Mouse (Mus musculus) urinary bladder, postnatal 0 days (tissue): Measurements from ENCODE around the gene Tdpoz5. TPM values are rescaled to one million over a fixed set of nuclear protein-coding genes. Genes with fewer than 3 reads are reported as not detected.

Source experiments
- polyA plus RNA-seq: library from polyadenylated mRNA; unstranded; fragments of >200 nt; fragmentation: Nextera tagmentation; extraction: Ambion mirVana; gene quantifications from 2 replicates; pipeline ENCODE4 v1.2.1, GENCODE M21; 2015

Gene Tdpoz5
- not detected in 2 replicates for polyA plus RNA-seq

DNA sequence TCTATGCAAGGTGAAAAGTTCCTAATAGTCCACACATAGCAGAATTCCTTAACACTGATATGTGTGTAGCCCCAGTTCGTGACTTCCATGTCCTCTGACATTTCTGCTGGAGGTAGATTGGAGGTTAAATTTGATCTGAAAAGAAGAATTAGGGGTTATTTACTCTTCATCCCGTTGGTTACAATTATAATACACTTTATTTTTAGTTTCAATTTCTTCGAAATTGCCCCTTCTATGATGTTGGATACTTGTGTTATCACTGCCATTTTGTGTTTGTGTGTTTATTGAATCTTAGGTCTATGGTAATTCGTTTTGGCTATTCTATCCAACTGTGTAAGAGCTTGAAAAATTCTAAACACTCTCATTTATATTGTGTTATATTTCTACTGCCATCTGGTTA, at the start of gene Tdpoz5:
Tdpoz5 (minus strand) TSS at position 101 of the 400 bp plus-strand sequence.

DNA sequence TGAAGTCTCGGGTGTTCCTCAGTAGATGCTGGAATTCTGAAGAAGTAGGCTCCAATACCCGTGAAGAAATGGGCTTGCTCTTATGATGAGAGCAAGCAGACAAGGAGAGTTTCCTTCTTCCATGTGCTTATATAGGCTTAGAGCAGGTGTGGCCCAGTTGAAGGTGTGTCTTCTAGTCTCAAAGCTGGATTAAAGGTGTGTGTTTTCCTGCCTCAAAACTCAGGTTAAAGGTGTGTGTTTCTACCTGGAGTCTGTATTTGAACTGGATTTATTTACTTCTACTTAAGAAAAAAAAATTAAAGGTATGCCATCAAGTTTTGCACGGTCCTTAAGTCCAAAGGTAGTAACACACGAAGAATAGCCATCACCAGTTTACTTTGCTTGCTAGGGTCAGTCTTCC, 17.7 kb downstream of the Tdpoz5 start, which contains the start of gene Gm9117:
Gm9117 (minus strand) TSS at position 101 of the 400 bp plus-strand sequence.

Other genes starting within 250 kb of the Tdpoz5 start
- not detected in 2 replicates for gene Gm5773, start 188.3 kb downstream of the Tdpoz5 start, polyA plus RNA-seq
- not detected in 2 replicates for gene Tdpoz4, start 164.9 kb downstream of the Tdpoz5 start, polyA plus RNA-seq
- not detected in 2 replicates for gene Tdpoz3, start 135.3 kb downstream of the Tdpoz5 start, polyA plus RNA-seq
- not detected in 2 replicates for gene Gm9117, start 17.8 kb downstream of the Tdpoz5 start, polyA plus RNA-seq
- gene Gm9125, start 93.6 kb upstream of the Tdpoz5 start, polyA plus RNA-seq = not detected in 2 replicates
- gene Gm10697, start 111.3 kb upstream of the Tdpoz5 start, polyA plus RNA-seq = not detected in 2 replicates
- not detected in 2 replicates for gene Gm10696, start 216.9 kb upstream of the Tdpoz5 start, polyA plus RNA-seq
- not detected in 2 replicates for gene Gm5286, start 235.4 kb upstream of the Tdpoz5 start, polyA plus RNA-seq